Mouse (Mus musculus): ENCODE results near the gene D17H6S53E.

- TF ChIP-seq CTCF (conservative IDR thresholded peaks at IDR 0.05; ENCODE audit: low read length): no peak
- TF ChIP-seq NANOG (IDR thresholded peaks at IDR 0.05; ENCODE audit: borderline replicate concordance, low read length): no peak
These were observed 29.6 kb upstream of the D17H6S53E start for GRCm38 (mm10) chr17:35096597-35096996.
